Mouse (Mus musculus) erythroblast, embryonic 14.5 days (primary cell): ENCODE data around the gene Rnf111. TPM values are rescaled to one million over a fixed set of nuclear protein-coding genes. Genes with fewer than 3 reads are reported as not detected.

Experiments used
- H3K27me3 ChIP-seq: 2 replicates; pipeline ENCODE4 v1.6.1; 2012; ENCODE audit warnings: inconsistent platforms; ENCODE audit not compliant: control insufficient read depth
- H3K36me3 ChIP-seq: 2 replicates; pipeline ENCODE4 v1.6.1; 2012; ENCODE audit warnings: mild to moderate bottlenecking, inconsistent platforms; ENCODE audit not compliant: control insufficient read depth
- H3K4me1 ChIP-seq: 2 replicates; pipeline ENCODE4 v1.6.1; 2012; ENCODE audit warnings: inconsistent platforms; ENCODE audit not compliant: control insufficient read depth
- H3K4me3 ChIP-seq: replicated peaks from 2 replicates; pipeline ENCODE3; 2012; ENCODE audit warnings: moderate library complexity, mild to moderate bottlenecking, inconsistent platforms
- H3K9me3 ChIP-seq: 2 replicates; pipeline ENCODE4 v1.6.1; 2012; ENCODE audit warnings: low read length, inconsistent platforms, mixed read lengths; ENCODE audit not compliant: control insufficient read depth
- GATA1 ChIP-seq: IDR thresholded peaks from 2 replicates; pipeline ENCODE4 v1.6.1; 2012; ENCODE audit warnings: low read length, inconsistent platforms, mixed read lengths
- TAL1 ChIP-seq: IDR thresholded peaks from 3 replicates; pipeline ENCODE4 v1.6.1; 2012; ENCODE audit warnings: low read length, inconsistent platforms, mixed read lengths
- polyA plus RNA-seq: library from polyadenylated mRNA; stranded (reverse); fragments of >175 nt; gene quantifications from 2 replicates; pipeline ENCODE4 v1.2.3, GENCODE M21; 2012

The Rnf111 gene
- polyA plus RNA-seq, 1 experiment, result 0.18 TPM

DNA sequence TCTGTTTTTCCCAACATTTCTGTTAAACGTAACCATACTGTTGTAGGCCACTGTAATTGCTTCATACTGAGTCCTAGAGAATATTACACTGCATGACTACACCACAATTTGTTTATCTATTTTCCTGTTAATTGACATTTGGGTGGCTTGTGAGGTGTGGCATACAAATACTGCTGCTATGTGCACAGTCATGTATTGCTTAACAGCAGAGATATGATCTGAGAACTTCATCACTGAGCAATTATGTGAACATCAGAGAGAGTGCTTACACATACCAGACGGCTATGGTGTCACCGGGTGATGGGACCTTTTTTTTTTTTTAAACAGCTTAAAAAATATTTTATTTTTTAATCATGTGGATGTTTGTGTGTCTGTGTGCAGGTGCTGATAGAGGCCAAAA, 29.8 kb upstream of the Rnf111 start:
- no peaks in the 10 kb centered on the region for H3K36me3 ChIP-seq
- no peaks in the 10 kb centered on the region for H3K9me3 ChIP-seq
- no peaks in the 10 kb centered on the region for H3K27me3 ChIP-seq

GRCm38 (mm10) chr9:70524366-70524765, 20.8 kb upstream of the Rnf111 start:
- no peaks in the 10 kb centered on the region for H3K9me3 ChIP-seq
- peaks cover 2% of the 10 kb centered on the region for H3K4me1 ChIP-seq
- TF ChIP-seq TAL1, result no peak
- TF ChIP-seq GATA1, result no peak
- no peaks in the 10 kb centered on the region for H3K27me3 ChIP-seq
- H3K36me3 ChIP-seq, result no peaks in the 10 kb centered on the region
- no peak overlapping the region for H3K4me3 ChIP-seq

More for the DNA sequence above, 29.8 kb upstream of the Rnf111 start:
- Histone ChIP-seq H3K4me1 (no peaks in the 10 kb centered on the region), H3K4me3 (no peak overlapping the region)
- no peak for TF ChIP-seq GATA1
- TF ChIP-seq TAL1, result no peak

- no peaks in the 10 kb centered on the region for H3K9me3 ChIP-seq
- peaks cover 2% of the 10 kb centered on the region for H3K4me1 ChIP-seq
- no peak overlapping the region for H3K4me3 ChIP-seq
- no peaks in the 10 kb centered on the region for H3K36me3 ChIP-seq
- no peak for TF ChIP-seq TAL1
- peaks cover 3% of the 10 kb centered on the region; the same call in 1 of the 2 replicates for H3K27me3 ChIP-seq
These were observed 20.3 kb upstream of the Rnf111 start for GRCm38 (mm10) chr9:70523813-70524212.

- H3K27me3 ChIP-seq, result peaks cover 4% of the 10 kb centered on the region
- no peaks in the 10 kb centered on the region for H3K9me3 ChIP-seq
- H3K4me1 ChIP-seq, result peaks cover 2% of the 10 kb centered on the region
- TF ChIP-seq GATA1, result no peak
- TF ChIP-seq TAL1, result no peak
- H3K36me3 ChIP-seq, result no peaks in the 10 kb centered on the region
- no peak overlapping the region for H3K4me3 ChIP-seq
These were observed 17.1 kb upstream of the Rnf111 start for GRCm38 (mm10) chr9:70520651-70521050.

DNA sequence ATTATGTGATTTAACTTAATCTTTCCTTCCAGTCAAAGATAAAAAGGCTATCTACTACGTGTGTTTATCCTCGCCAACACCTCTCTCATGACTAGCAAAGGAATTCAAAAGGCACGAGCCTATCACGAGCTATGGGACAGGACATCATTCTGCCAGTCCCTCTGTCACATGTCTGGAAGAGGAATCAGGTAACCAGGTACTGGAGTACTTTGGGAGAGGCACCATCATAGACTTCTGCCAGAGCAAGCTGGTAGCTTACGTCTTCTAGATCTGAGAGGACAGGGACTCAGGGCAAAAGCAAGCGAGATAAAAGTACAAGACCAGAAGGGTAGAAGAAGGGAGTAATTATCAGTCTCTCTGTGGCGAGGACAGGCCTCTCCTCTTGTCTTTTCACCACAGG, 8.2 kb upstream of the Rnf111 start:
- Histone ChIP-seq H3K4me1 (peaks cover 4% of the 10 kb centered on the region), H3K36me3 (no peaks in the 10 kb centered on the region), H3K9me3 (no peaks in the 10 kb centered on the region), H3K4me3 (no peak overlapping the region), H3K27me3 (peaks cover 3% of the 10 kb centered on the region)
- TF ChIP-seq GATA1 (no peak), TAL1 (no peak)

- no peak for TF ChIP-seq GATA1
- no peak for TF ChIP-seq TAL1
- Histone ChIP-seq H3K27me3 (peaks cover 7% of the 10 kb centered on the region), H3K4me1 (peaks cover 4% of the 10 kb centered on the region), H3K36me3 (no peaks in the 10 kb centered on the region), H3K9me3 (no peaks in the 10 kb centered on the region), H3K4me3 (no peak overlapping the region)
These were observed 7.6 kb upstream of the Rnf111 start for GRCm38 (mm10) chr9:70510998-70511583.

DNA sequence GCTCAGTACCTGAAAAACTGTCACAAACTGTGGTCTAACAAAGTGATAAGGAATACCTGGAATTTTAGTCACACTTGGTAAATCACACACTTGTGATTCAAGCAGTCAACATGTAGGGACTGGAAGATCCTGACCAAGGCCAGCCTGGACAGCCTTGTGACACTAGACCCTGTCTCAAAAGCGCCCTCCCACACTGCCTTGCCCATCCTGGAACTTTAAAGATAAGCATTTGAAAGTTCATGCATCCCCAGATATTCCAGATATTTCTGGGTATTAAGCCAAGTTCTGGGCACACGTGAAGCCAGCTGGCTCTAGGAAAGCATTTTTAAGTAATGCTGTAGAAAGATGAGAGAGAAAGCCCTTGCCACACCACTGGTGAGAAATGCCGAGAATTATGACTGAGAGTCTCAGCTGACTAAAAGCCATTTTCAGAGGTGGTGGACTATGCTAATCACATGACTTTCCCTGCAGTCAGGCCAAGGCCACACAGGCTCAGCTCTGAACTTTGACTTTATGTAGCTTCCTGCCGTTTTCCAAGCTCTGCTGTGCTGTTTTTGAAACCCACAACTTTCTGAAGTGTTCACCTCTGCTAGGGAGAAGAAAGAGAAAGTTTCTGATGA, 6.5 kb upstream of the Rnf111 start:
- TF ChIP-seq GATA1 (no peak), TAL1 (no peak)
- Histone ChIP-seq H3K27me3 (peaks cover 12% of the 10 kb centered on the region), H3K36me3 (no peaks in the 10 kb centered on the region), H3K9me3 (no peaks in the 10 kb centered on the region), H3K4me1 (peaks cover 4% of the 10 kb centered on the region), H3K4me3 (no peak overlapping the region)

- Histone ChIP-seq H3K9me3 (no peaks in the 10 kb centered on the region), H3K27me3 (peaks cover 12% of the 10 kb centered on the region), H3K4me1 (peaks cover 18% of the 10 kb centered on the region), H3K4me3 (no peak overlapping the region), H3K36me3 (peaks cover 2% of the 10 kb centered on the region)
- no peak for TF ChIP-seq TAL1
These were observed 3.3 kb upstream of the Rnf111 start for GRCm38 (mm10) chr9:70506787-70507186.

GRCm38 (mm10) chr9:70506186-70506585, 2.7 kb upstream of the Rnf111 start:
- H3K27me3 ChIP-seq, result peaks cover 12% of the 10 kb centered on the region
- peaks cover 21% of the 10 kb centered on the region for H3K4me1 ChIP-seq
- TF ChIP-seq TAL1 (no peak), GATA1 (no peak)
- H3K9me3 ChIP-seq, result no peaks in the 10 kb centered on the region
- H3K4me3 ChIP-seq, result no peak overlapping the region
- H3K36me3 ChIP-seq, result peaks cover 2% of the 10 kb centered on the region

DNA sequence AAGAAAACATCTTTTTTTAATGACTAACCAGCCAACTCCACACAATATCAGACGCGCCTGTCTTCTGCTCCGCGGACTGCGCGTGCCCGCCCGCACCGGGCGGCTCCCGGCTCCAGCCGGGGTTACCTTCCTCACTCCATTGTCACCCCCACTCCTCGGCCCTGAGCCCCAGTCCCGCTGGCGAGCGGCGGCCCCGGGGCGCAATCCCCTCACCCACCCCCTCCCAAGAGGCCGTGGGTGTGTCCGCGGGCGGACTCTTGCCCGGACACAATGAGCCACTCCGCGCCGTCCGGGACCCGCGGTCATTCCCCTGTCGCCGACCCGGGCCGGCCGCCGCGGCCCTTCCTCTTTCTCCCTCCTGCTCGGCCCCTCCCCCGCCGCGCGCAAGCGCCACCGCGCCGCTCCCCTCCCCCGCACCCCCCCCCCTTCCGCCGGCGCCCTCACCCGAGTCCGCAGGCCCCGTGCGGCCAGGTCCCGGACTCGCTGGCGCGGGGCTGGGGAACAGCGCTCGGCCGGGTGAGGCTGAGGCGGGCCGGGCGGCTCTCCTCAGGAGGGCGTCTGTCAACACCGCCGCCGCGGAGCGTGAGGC, 416 bp downstream of the Rnf111 start:
- H3K4me1 ChIP-seq, result peaks cover 17% of the 10 kb centered on the region
- H3K27me3 ChIP-seq, result peaks cover 12% of the 10 kb centered on the region
- H3K36me3 ChIP-seq, result peaks cover 18% of the 10 kb centered on the region
- peak overlapping the region; percentile 98 for H3K4me3 ChIP-seq
- TF ChIP-seq GATA1, result no peak
- no peak for TF ChIP-seq TAL1
- H3K9me3 ChIP-seq, result no peaks in the 10 kb centered on the region
